Mouse (Mus musculus): ENCODE data around the gene Cdk1.

- no peak for TF ChIP-seq POLR2A (IDR thresholded peaks at IDR 0.05; ENCODE audit: insufficient read depth, low read length)
- TF ChIP-seq CTCF (IDR thresholded peaks at IDR 0.05; ENCODE audit: low read depth, low read length): no peak
- no peak for TF ChIP-seq EP300 (IDR thresholded peaks at IDR 0.05; ENCODE audit: insufficient read depth, low read depth, low read length)
These were observed 18.2 kb downstream of the Cdk1 start for GRCm38 (mm10) chr10:69334271-69335194.
